Mouse (Mus musculus): ENCODE data around the gene Gm8050. TPM values are rescaled to one million over a fixed set of nuclear protein-coding genes. Genes with fewer than 3 reads are reported as not detected.

The Gm8050 gene
- polyA plus RNA-seq (2012; fragmentation: generic; extraction: Trizol): not detected

DNA sequence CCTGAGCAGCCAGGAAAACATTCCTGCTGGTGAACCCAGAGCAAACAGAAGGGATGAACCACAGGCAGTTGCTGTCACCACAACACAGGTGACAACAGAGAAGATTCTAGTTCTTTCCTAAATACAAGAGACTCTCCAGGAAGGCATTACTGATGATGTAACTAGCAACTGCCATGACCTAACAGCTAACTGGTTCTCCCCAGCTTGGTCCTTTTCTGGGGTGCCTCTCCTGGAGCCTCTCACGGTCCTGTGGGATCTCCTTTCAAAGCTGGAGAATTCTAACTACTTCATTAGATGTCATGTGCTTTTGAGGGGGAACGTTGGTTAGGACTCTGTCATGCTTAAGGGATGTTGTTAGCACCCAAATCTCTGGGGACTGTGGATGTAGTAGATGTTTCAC lies at the start of gene Gm8050:
TSS of gene Gm8050 (minus strand) at position 101 of the 400 bp plus-strand sequence.

DNA sequence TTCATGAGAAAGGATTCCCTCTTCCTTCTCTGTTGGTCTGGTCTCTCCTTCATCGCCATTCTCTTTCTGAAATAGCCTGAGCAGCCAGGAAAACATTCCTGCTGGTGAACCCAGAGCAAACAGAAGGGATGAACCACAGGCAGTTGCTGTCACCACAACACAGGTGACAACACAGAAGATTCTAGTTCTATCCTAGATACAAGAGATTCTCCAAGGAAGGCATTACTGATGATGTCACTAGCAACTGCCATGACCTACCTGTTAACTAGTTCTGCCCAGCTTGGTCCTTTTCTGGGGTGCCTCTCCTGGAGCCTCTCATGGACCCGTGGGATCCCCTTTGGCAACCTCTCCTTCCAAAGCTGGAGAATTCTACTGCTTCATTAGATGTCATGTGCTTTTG lies 22.2 kb upstream of the Gm8050 start, which contains the start of gene Gm3636:
TSS of gene Gm3636 (minus strand) at position 101 of the 400 bp plus-strand sequence.

GRCm38 (mm10) chr14:6684070-6684469 lies 36.0 kb downstream of the Gm8050 start, which contains the start of gene Gm10251:
Gene Gm10251, minus strand, starts transcription at chr14:6684170.

Other genes with a start within 250 kb of the Gm8050 start
- gene Gm8356, start 183.0 kb downstream of the Gm8050 start, polyA plus RNA-seq (2012; fragmentation: generic; extraction: Trizol): not detected
- not detected for gene Gm3629, start 129.6 kb downstream of the Gm8050 start, polyA plus RNA-seq (2012; fragmentation: generic; extraction: Trizol)
- not detected for gene Gm3460, start 97.8 kb downstream of the Gm8050 start, polyA plus RNA-seq (2012; fragmentation: generic; extraction: Trizol)
- gene Gm10251, start 36.1 kb downstream of the Gm8050 start, polyA plus RNA-seq (2012; fragmentation: generic; extraction: Trizol): not detected
- gene Gm3636, start 22.1 kb upstream of the Gm8050 start, polyA plus RNA-seq (2012; fragmentation: generic; extraction: Trizol): under 1 TPM; 0.01 to 0.41 TPM
- gene Gm8362, start 54.2 kb upstream of the Gm8050 start, polyA plus RNA-seq (2012; fragmentation: generic; extraction: Trizol): not detected
- gene Gm3642, start 120.1 kb upstream of the Gm8050 start, polyA plus RNA-seq (2012; fragmentation: generic; extraction: Trizol): not detected
- gene Gm3667, start 169.7 kb upstream of the Gm8050 start, polyA plus RNA-seq (2012; fragmentation: generic; extraction: Trizol): not detected